Mouse (Mus musculus): ENCODE measurements at regions not wholly inside any gene's neighbourhood (a gene's known extent, or its start where the extent isn't known, plus 50 kb on each side); places are given as distances from the start of the nearest gene placed in this dataset.
"Not testable (repeated sequence)": the region's sequence is repeated elsewhere in the genome, so short reads cannot be mapped to it uniquely, and the experiment has no call there.

DNA sequence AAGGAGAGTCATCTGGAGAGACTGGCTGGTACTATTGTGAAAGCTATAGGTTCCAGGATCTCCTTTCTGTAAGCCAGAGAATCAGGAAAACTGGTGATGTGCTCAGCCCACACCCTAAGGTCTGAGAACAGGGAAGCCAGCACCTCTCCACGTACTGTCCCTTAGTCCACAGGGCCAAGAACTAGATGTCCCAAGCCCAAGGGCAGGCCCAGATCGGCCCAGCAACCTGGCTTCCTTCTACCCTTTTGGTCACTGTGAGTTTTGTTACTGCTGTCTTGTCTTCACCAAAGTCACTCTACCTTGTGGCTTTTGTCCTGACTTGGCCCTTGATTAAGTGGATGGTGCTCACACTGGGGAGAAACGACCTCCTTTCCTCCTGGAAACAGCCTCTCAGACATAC is 107.8 kb upstream of the Spata13 start:
- DNase-seq (ENCODE audit: low spot score), result no peak

DNA sequence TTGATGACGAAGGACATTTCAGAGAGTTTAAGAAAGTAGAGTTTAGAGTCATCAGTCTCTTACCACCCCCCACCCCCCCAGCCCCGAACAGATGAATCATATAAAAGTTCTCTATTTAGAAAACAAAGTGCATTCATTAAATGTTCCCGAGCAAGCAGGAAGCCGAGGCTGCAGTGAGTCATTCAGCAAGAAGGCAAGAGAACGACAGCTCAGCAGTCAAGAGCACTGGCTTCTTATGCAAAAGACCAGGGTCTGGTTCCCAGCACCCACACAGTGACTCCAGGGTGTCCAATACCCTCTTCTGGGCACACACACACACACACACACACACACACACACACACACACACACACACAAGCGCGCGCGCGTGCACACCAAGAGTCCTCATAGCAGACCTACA is 107.0 kb upstream of the Spata13 start:
- no peak for DNase-seq (ENCODE audit: low spot score)

DNA sequence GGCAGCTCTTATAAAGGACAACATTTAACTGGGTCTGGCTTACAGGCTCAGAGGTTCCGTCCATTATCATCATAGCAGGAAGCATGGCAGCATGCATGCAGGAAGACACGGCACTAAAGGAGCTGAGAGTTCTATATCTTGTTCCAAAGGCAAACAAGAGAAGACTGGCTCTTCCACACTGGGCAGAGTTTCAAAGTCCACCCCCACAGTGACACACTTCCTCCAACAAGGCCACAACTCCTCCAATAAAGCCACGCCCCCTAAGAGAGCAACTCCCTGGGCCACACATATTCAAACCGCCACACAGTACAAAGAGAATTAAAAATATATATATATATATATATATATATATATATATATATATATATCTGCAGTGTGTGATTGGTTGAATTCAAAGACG is 105.8 kb upstream of the Spata13 start:
- no peak for DNase-seq (ENCODE audit: low spot score)

DNA sequence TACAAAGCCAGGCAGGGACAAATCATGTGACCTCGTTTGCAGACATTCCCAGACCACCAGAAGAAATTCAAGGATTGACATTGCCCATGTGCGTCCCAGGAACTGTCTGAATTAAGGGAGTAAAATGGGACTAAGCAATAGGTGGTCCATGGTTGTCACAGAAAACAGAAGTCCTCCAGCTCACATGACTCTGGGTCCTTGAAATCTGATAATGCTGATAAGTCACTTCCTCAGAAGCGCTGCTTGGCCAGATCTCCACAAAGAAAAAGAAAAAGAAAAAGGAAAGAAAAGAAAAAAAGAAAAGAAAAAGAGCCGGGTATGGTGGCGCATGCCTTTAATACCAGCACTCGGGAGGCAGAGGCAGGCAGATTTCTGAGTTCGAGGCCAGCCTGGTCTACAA is 105.3 kb upstream of the Spata13 start:
- DNase-seq (ENCODE audit: low spot score), result no peak

DNA sequence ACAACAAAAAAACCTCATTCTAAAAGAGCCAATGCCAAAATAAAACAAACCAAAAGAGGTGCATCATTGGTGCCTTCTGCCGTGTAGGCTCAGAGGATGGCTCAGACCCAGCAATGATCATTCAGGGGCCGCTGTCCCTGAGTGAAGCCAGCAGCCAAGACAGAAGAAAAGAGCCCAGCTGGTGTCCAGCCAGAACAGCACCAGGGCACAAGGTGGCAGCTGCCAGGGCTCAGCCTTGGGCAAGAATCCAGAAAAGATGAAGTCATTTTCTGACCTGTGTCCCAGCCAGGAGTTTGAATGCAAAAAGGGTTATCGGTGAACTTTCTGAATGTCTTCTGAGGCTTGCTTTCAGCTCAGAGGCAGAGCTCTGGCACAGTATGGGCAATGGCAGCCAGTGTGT is 104.8 kb upstream of the Spata13 start:
- DNase-seq (ENCODE audit: low spot score), result peak; percentile 69

DNA sequence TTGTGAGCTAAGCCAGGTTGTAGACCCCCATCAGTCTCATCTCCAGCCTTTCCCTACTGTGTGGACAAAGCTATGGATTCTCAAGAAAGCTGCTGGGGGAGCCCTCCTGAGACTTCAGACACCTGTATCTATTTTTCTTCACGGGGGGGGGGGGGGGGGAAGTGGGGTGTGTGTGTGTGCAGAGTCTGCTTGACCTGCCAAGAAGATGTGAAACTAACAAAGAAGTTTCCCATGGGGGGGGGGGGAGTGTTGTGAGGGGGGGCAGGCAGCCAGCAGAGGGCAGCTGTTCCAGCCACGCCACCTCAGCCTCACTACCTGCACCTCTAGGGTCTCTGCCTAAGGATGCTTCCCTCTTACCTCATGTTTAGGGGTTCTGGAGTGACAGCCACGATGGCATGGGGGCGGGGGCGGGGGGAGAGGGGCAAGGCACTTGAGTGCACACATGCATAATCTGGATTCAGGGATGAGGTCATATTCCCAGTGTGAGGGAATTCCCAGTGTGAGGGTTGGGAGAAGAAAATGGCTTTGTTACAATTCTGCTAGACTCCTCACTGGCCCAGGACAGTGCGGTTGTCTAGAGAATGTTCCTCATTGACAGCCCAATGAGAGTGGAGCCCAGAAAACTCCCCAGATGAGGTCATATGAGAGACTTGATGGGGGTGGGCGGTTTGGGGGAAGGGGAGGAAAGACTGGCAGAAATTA is 104.0 kb upstream of the Spata13 start:
- DNase-seq (ENCODE audit: low spot score), result no peak

DNA sequence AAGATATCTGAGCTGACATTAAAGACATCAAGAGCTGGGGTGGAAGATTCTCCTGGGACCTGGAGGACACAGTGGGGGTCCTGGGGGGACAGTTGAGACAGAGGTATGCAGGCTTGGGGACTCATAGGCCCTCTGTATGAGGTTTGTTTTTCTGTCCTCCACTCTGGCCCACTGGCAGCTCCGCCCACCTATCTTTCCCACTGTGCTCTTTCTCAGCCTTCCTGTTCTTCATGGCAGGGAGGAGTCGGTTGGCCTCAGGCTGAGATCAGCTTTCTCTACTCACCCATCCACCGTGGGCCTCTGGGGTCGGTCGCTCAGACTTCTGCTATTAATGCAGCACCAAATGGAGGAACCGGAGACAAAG is 103.5 kb upstream of the Spata13 start:
- no peak for DNase-seq (ENCODE audit: low spot score)

DNA sequence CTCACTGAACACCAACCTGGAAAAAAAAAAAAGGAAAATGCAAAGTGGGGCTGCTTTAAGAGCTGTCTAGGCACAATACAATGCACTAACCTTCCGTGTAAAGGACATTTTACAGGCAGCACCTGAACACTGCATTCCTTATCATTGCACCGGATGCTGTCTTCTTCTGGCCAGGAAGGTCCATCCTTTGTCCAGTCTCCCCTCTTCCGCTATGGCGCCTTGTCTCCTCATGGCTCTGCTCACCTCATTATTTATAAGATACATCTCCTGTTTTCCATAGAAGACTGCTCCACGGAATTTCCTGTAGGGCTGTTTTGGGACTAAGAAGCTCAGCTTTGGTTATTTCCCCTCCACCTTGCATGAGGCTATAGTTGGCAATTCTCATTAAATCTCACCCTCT is 102.8 kb upstream of the Spata13 start:
- DNase-seq (ENCODE audit: low spot score), result no peak

DNA sequence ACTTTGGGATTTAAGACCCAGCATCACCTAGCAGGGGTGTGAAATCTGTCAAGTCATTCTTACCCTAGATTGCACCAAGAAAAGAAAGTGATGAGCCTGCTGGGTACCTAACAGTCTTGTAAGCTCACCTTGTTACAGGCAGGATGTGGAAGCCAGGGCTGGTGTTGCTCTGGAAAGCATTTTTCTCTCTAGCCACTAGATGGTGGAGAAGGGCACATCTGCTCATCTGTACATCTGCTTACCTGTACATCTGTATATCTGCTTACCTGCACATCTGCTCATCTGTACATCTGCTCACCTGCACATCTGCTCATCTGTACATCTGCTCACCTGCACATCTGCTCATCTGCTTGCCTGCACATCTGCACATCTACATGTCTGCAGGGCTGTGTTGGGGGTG is 102.0 kb upstream of the Spata13 start:
- DNase-seq (ENCODE audit: low spot score), result no peak

DNA sequence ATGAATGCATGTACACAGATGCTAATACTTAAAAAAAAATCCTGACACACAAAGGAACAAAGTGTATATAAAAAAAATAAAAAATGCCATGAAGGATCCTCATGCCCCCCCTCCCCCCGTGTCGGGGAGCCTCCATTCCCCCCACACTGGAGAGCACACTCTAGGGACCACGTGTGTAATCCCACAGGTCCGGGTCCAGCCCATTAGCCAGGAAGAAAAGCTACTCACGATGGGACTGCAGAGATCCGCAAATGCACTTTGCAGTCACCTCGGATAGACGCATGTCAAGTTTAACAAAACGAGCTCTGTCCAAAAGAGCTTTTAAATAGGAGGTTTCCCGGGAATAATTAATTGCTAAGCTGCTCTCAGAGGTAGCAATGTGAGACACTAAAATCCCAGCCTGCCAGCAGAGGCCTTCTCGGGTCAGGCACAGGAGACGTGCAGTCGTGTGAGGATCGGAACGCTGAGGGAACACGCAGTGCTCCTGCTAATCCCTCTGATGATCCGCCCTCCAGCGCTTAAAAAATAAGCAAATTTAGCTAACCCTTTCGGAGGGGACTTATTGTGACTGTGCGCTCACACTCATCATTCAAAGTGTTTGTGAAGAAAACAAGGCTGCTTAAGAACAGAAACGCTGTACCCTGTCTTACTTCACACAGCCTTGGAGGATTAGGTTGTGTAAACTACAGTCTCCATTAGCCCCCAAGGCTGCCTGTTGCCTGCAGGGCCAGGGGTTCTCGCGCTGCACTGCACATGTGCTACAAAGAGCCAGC is 100.2 kb upstream of the Spata13 start:
- DNase-seq (ENCODE audit: low spot score), result no peak

DNA sequence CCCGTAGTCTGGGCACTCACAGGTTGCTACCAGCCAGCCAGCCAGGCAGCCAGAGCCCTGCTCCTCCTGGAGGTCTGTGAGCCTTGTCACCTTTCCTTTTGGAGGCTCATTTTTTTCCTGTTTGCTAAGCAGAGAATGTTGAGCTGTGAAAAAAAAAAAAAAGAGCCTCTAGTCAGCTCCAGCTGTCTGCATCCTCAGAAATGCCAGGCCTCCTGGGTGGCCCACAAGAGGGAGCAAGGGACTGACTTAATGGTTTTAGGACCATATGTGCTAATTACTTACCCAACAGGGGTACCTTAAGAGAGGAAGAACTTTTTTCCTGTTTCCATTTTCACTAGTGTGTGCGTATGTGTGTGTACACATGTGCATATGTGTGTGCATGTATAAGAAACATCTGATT is 94.8 kb upstream of the Spata13 start:
- DNase-seq (ENCODE audit: low spot score), result no peak

DNA sequence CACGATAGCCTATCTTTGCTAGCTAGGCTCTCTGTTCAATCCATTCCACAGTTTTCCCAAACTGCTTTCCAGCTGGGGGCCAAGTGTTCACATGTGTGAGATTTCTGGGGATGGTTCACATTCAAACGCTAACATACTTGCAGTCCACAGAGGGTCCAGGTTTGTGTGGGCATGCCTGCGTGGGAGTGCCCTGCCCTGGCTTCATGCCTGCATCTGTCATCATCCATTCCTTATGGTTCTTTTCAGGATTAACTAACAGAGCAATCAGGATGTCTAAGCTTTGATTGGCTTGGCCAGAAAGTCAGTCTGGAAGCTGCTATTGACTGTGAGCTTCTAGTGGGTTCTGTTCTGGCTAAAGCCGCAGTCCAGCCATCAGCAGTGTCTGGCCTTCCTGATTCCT is 93.7 kb upstream of the Spata13 start:
- DNase-seq (ENCODE audit: low spot score), result no peak

DNA sequence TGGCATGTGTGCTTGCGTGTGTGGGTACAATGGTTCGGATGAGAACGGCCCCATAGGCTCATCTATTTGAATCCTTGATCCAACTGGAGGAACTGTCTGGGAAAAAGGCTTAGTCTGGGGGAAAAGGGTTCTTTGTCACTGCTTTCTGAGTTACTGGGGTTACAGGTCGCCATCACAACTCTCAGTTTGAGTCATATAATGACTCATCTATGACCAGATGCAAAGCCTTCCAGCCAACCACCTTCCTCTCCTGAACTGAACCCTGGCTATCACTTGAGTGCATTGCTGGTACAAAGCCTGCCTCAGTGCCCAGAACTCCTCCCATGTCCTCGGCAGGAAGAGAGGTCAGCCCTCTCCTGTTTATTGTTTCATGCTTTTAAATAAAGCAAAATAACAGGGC is 92.2 kb upstream of the Spata13 start:
- DNase-seq (ENCODE audit: low spot score), result no peak

DNA sequence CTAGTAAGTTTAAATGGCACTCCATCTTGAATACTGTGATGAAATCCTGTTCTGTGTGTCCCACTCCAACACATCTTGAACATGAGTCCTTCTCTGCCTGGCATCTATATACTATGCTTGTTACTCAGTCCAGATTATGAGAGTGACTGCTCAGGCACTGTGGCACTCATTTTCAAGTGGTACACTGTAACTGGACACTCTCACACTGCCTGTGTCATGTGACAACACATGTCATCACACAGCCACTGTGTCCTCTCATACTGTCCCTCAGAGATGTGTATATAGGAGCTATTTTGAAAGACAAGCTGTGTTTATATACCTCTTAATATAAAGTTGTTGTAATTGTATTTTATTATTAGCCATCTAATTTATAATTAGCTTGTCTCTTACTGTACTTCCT is 89.0 kb upstream of the Spata13 start:
- DNase-seq (ENCODE audit: low spot score), result no peak

DNA sequence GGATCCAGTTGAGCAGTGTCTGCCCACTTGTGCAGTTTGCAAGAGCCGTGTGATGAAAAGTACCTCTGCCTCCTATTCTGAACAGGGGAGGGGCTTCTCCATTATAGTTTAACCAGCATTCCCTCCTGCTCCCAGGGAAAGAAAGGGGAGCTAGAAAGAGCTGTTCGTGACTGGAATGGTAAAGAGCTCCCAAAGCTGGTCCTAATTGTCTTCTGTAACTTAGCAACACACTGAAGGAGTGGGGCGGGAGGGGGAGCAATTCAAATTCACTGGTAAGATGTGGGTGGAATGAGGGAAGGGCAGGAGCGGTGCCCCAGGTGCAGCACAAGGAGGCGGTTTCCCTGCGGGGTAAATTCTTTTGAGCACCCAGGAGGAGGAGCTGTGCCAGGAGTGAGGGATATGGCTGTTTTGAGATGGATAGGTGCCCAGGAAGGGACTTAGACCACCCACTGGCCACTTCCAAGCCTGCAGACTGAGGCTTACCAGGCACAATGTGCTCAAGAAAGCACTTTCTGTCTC is 79.5 kb upstream of the Spata13 start:
- DNase-seq (ENCODE audit: low spot score), result no peak

DNA sequence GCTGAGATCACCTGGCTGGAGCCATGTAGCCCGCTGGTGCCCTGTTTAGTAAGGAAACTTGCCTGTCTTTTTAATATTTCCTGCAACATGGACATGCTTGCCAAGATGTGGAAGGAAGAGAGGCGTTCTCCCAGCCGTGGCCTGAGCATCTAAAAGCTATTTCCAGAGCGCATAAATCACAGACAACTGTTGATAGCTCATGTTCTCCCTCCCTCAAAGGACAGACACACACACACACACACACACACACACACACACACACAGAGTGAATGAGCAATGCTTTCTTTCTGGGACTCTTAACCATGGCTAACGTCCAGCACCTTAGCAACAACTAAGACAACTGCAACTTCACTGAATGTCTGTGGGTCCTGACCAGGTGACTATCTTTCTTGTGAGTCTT is 77.3 kb upstream of the Spata13 start:
- DNase-seq (ENCODE audit: low spot score), result no peak

DNA sequence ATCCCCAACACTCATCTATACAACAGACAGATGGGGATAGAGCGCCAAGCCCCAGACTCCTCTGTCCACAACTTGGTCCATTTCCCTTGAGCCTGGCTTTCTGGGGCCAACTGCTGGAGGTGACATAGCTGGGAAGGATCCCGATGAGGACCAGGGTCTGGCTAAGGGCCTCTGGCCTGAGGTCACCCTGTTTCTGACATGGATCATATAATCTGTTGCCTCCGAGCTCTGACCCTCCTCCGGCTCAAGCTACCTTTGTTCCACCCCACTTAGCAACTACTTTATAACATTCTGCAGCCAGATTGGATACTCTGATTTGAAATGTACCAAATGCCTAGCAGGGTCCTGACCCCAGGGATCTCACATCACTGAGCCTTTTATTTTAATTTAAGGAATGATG is 76.8 kb upstream of the Spata13 start:
- no peak for DNase-seq (ENCODE audit: low spot score)

DNA sequence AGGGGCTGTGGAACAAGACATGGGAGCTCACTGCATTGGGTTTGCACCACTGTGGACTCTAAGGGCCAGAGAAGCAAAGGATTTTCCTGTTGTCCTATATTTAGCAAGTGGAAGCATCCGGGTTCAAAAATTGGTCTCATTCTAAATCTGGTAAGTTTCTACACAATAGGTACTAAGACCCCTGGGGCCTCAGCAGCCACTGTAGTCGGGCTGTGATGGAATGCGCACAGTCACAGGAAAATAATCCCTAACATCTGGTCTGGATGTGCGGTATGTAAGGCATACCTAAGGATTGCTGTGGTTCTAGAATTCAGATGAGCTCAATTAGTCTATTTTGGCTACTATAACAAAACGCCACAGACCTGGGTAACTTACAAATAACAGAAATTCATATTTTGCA is 74.4 kb upstream of the Spata13 start:
- no peak for DNase-seq (ENCODE audit: low spot score)

DNA sequence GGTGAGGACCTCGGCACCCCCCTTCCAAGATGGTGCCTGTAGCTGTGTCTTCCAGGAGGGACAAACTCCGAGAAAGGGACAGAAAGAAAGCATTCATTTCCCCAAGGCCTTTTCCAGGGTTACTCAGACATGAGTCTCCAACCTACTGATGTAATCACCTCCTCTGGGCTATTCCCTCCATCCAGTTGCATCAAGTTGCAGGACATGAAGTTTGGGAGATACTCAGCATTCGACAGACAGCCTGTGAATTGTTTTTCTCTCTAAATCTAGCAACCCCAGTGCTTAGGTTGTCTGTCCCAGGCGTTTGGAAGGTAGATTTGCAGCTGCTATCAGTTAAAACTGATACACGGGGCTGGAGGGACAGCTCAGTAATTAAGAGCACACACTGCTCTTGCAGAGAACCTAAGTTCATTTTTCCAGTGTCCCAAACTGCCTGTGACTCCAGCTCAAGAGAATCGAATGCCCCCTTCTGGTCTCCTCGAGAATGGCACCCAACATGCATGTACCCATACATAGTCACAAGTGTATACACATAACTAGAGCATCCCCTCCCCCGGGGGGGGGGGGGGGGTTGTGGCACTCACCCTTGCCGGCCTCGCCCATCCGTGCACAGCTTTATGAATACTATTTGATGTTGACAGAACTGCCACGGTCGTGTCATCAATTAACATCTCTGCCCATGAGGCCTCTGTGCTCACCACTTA is 73.8 kb upstream of the Spata13 start:
- DNase-seq (ENCODE audit: low spot score), result no peak

DNA sequence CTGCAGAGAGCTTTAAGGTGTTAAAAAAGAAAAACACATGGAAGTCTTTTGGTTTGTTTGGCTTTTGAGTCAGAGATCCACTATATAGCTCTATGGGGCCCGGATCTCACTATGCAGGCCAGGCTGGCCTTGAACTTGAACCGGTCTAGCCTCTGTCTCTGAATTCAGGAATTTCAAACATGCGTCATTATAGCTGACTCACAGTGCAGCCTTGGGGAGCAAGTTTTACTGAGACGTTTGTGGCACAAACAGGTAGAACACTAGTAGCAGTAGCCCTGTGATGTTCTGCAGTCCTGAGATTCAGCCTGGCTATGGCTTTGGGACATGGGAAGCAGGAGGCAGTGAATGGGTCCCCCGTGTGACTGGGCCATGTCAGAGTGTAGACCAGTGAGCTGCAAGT is 57.5 kb upstream of the Spata13 start:
- no peak for DNase-seq (ENCODE audit: low spot score)

DNA sequence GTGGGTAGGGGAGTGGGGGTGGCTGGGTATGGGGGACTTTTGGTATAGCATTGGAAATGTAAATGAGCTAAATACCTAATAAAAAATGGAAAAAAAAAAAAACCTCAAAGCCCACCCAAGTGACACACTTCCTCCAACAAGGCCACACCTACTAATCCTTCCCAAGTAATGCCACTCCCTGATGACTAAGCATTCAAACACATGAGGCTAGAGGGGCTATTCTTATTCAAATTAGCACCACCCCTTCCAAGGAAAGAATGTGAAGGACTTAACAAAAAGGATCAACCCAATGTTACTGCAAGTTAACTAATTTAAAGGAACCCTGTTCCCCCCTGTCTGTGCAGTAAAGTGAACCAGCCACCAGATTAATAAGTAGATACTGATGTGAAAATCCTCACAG is 53.7 kb upstream of the Spata13 start:
- DNase-seq (ENCODE audit: low spot score), result not testable (repeated sequence)
